In genomic region chr1:131090261-131090660, GRCm38 (mm10) we compare ENCODE assay signal across 11 mouse cellular contexts. TPM values are rescaled to one million over a fixed set of nuclear protein-coding genes. Genes with fewer than 3 reads are reported as not detected.
A peak's percentile ranks its signal among the peaks of the same experiment; 100 is the strongest.
DNase-seq lines count a peak whose midpoint lies in the region; ATAC-seq and TF ChIP-seq lines count a peak whose summit lies in the region.
"Had no signal": no experiment of that assay in that cellular context is flagged by ENCODE, and none has a peak within 500 bp of the region (broad histone marks: within the 10 kb centered on the region; RNA-seq: fewer than 3 reads in every experiment).

No protein-coding gene starts in this region.

- H3K9ac ChIP-seq in kidney, embryonic 14.5 days (ENCODE audit: low read depth, low read length), result no peak overlapping the region
- peak overlapping the region; percentile 66 for H3K9ac ChIP-seq in heart, embryonic 14.5 days (ENCODE audit: low read length)
- H3K9ac ChIP-seq: forebrain, embryonic 13.5 days; hindbrain, embryonic 15.5 days had no signal

- no peak for TF ChIP-seq CTCF in left cerebral cortex, adult 2 months (IDR thresholded peaks at IDR 0.05)

- H3K4me1 ChIP-seq in kidney, embryonic 14.5 days (ENCODE audit: control insufficient read depth, insufficient read depth, low read length), result peaks cover 77% of the 10 kb centered on the region
- H3K4me1 ChIP-seq in heart, embryonic 14.5 days (ENCODE audit: control insufficient read depth in 2 of 2, insufficient read depth in 2 of 2, low read length in 2 of 2), result peaks cover 71 to 99% of the 10 kb centered on the region in 2 experiments

- H3K27me3 ChIP-seq in kidney, embryonic 14.5 days (ENCODE audit: control insufficient read depth, insufficient read depth, low read length), result no peaks in the 10 kb centered on the region
- H3K27me3 ChIP-seq in heart, embryonic 14.5 days (ENCODE audit: control insufficient read depth, insufficient read depth, low read length), result no peaks in the 10 kb centered on the region
- H3K27me3 ChIP-seq: forebrain, embryonic 13.5 days; hindbrain, embryonic 15.5 days had no signal

- no peak overlapping the region for H3K27ac ChIP-seq in kidney, embryonic 14.5 days (ENCODE audit: low read depth, low read length)
- peak overlapping the region; percentile 94 to 95 for H3K27ac ChIP-seq in heart, embryonic 14.5 days (replicated peaks in 1 of 2; ENCODE audit: control insufficient read depth in 1 of 2, insufficient read depth in 1 of 2, low read depth in 2 of 2, low read length in 2 of 2)
- no peak overlapping the region for H3K27ac ChIP-seq in left cerebral cortex, adult 2 months
- H3K27ac ChIP-seq: forebrain, embryonic 13.5 days; hindbrain, embryonic 15.5 days had no signal

- intact Hi-C loops in left cerebral cortex, adult 2 months (cut with DNase I), result no loop called here

- no peak for ATAC-seq in kidney, embryonic 14.5 days (ENCODE audit: low FRiP score, low TSS enrichment)
- ATAC-seq in common myeloid progenitor, adult 5-6 weeks (replicated peaks; ENCODE audit: low read depth, poor library complexity, severe bottlenecking), result 0 out of 2 replicates have a peak, but pooled peaks have one; percentile 7
- ATAC-seq in heart, embryonic 14.5 days (ENCODE audit: insufficient number of reproducible peaks, insufficient read depth, low FRiP score, low read depth), result peak; percentile 52; the same call in 1 of the 2 replicates
- ATAC-seq in megakaryocyte, adult 5-6 weeks (ENCODE audit: poor library complexity, severe bottlenecking), result peak; percentile 44
- no peak for ATAC-seq in erythroblast, adult 5-6 weeks (replicated peaks; ENCODE audit: low FRiP score, poor library complexity, severe bottlenecking)
- ATAC-seq: forebrain, embryonic 13.5 days had no signal

- no peak overlapping the region for H3K4me2 ChIP-seq in kidney, embryonic 14.5 days (replicated peaks; ENCODE audit: low read depth, low read length)
- peak overlapping the region; percentile 52 for H3K4me2 ChIP-seq in heart, embryonic 14.5 days (ENCODE audit: low read length)
- H3K4me2 ChIP-seq: forebrain, embryonic 13.5 days; hindbrain, embryonic 15.5 days had no signal

- no peak overlapping the region for H3K4me3 ChIP-seq in kidney, embryonic 14.5 days (ENCODE audit: low read length)
- H3K4me3 ChIP-seq in heart, embryonic 14.5 days (ENCODE audit: control insufficient read depth in 1 of 2, insufficient read depth in 1 of 2, low read depth in 1 of 2, low read length in 2 of 2), result peak overlapping the region; percentile 5; a peak in 1 of 4 replicates
- H3K4me3 ChIP-seq in left cerebral cortex, adult 2 months, result no peak overlapping the region
- H3K4me3 ChIP-seq: forebrain, embryonic 13.5 days; hindbrain, embryonic 15.5 days had no signal

- 72% methylated on average over 5 of the region's 5 CpGs for WGBS in kidney, embryonic 14.5 days
- WGBS in heart, embryonic 14.5 days, result 18% methylated on average over 5 of the region's 5 CpGs

- DNase-seq in kidney, postnatal 36 days, result peak; percentile 45 to 65
- DNase-seq in layer of hippocampus, postnatal 25 days (ENCODE audit: extremely low spot score in 1 of 2, low spot score in 1 of 2), result no peak
- no peak for DNase-seq in left cerebral cortex, adult 2 months (ENCODE audit: extremely low spot score in 1 of 2, low spot score in 2 of 2)
- DNase-seq: thymus, postnatal 36 days had no signal

- H3K9me3 ChIP-seq in kidney, embryonic 14.5 days (ENCODE audit: control insufficient read depth, low read length), result no peaks in the 10 kb centered on the region
- H3K9me3 ChIP-seq in heart, embryonic 14.5 days (ENCODE audit: control insufficient read depth, low read length), result no peaks in the 10 kb centered on the region
- H3K9me3 ChIP-seq: forebrain, embryonic 13.5 days; hindbrain, embryonic 15.5 days had no signal

- H3K36me3 ChIP-seq in kidney, embryonic 14.5 days (ENCODE audit: control insufficient read depth, insufficient read depth, low read length), result no peaks in the 10 kb centered on the region
- H3K36me3 ChIP-seq in heart, embryonic 14.5 days (ENCODE audit: control insufficient read depth, insufficient read depth, low read length), result peaks cover 8% of the 10 kb centered on the region; the same call in 1 of the 2 replicates
- H3K36me3 ChIP-seq: hindbrain, embryonic 15.5 days had no signal

RNA-seq across cellular contexts. Expression of gene Mapkapk2, which starts 7.4 kb away (rescaled TPM):
- polyA plus RNA-seq in kidney, embryonic 14.5 days (2014; fragmentation: Nextera tagmentation; extraction: Ambion mirVana), result 59.9 and 62.8 TPM in 2 replicates
- total RNA-seq in common myeloid progenitor, adult 5-6 weeks (2017), result 124 and 128 TPM in 2 replicates
- polyA plus RNA-seq in heart, embryonic 14.5 days (2014; fragmentation: Nextera tagmentation; extraction: Ambion mirVana), result 59.9 and 96.1 TPM in 2 replicates
- total RNA-seq in megakaryocyte, adult 5-6 weeks (2015), result 210 and 215 TPM in 2 replicates
- total RNA-seq in megakaryocyte, adult 5-6 weeks (2017), result 210 and 216 TPM in 2 replicates
- total RNA-seq in erythroblast, adult 5-6 weeks (2015; ENCODE audit: low replicate concordance), result 38.0 and 49.5 TPM in 2 replicates
- 26.3 and 33.3 TPM in 2 replicates for total RNA-seq in erythroblast, adult 5-6 weeks (2017; ENCODE audit: low replicate concordance)
- total RNA-seq in layer of hippocampus, postnatal 25 days (2021), result 10 to 100 TPM; 26.9 to 31.4 TPM
- total RNA-seq in left cerebral cortex, adult 2 months (2021), result 10 to 100 TPM; 31.0 to 32.8 TPM

RNA-seq across cellular contexts. Expression of gene Dyrk3, which starts 47.9 kb away (rescaled TPM):
- polyA plus RNA-seq in kidney, embryonic 14.5 days (2014; fragmentation: Nextera tagmentation; extraction: Ambion mirVana), result 6.0 and 6.3 TPM in 2 replicates
- 10.3 and 11.4 TPM in 2 replicates for total RNA-seq in common myeloid progenitor, adult 5-6 weeks (2017)
- polyA plus RNA-seq in heart, embryonic 14.5 days (2014; fragmentation: Nextera tagmentation; extraction: Ambion mirVana), result 1.5 and 1.7 TPM in 2 replicates
- 3.4 and 4.6 TPM in 2 replicates for total RNA-seq in megakaryocyte, adult 5-6 weeks (2015)
- 4.1 and 4.8 TPM in 2 replicates for total RNA-seq in megakaryocyte, adult 5-6 weeks (2017)
- 92.8 and 106 TPM in 2 replicates for total RNA-seq in erythroblast, adult 5-6 weeks (2015; ENCODE audit: low replicate concordance)
- 97.3 and 107 TPM in 2 replicates for total RNA-seq in erythroblast, adult 5-6 weeks (2017; ENCODE audit: low replicate concordance)
- 10 to 100 TPM; 15.7 to 17.4 TPM for total RNA-seq in layer of hippocampus, postnatal 25 days (2021)
- total RNA-seq in left cerebral cortex, adult 2 months (2021), result 10 to 100 TPM; 15.6 to 16.6 TPM

Comparison
In these comparisons a context has a peak if more than half of its experiments do, and no peak if none do; other contexts are left out.
1. DNase-seq: peak in kidney, postnatal 36 days (2 of 2); none in layer of hippocampus, postnatal 25 days (0 of 2) and left cerebral cortex, adult 2 months (0 of 2).
2. ATAC-seq: peak in common myeloid progenitor, adult 5-6 weeks (single experiment), heart, embryonic 14.5 days (single experiment) and megakaryocyte, adult 5-6 weeks (single experiment); none in kidney, embryonic 14.5 days (single experiment) and erythroblast, adult 5-6 weeks (single experiment).
3. H3K27ac ChIP-seq: peak in heart, embryonic 14.5 days (2 of 2); none in kidney, embryonic 14.5 days (single experiment) and left cerebral cortex, adult 2 months (single experiment).
4. H3K4me3 ChIP-seq: peak in heart, embryonic 14.5 days (2 of 2); none in kidney, embryonic 14.5 days (single experiment) and left cerebral cortex, adult 2 months (single experiment).